Mouse (Mus musculus) retina, postnatal 1 day (tissue): ENCODE results near the gene Clptm1.
"Not testable (repeated sequence)": the region's sequence is repeated elsewhere in the genome, so short reads cannot be mapped to it uniquely, and the experiment has no call there.

Experiments used
- DNase-seq: peaks from one replicate; pipeline ENCODE4 v3.0.0-alpha.2; 2012

Gene Clptm1

DNA sequence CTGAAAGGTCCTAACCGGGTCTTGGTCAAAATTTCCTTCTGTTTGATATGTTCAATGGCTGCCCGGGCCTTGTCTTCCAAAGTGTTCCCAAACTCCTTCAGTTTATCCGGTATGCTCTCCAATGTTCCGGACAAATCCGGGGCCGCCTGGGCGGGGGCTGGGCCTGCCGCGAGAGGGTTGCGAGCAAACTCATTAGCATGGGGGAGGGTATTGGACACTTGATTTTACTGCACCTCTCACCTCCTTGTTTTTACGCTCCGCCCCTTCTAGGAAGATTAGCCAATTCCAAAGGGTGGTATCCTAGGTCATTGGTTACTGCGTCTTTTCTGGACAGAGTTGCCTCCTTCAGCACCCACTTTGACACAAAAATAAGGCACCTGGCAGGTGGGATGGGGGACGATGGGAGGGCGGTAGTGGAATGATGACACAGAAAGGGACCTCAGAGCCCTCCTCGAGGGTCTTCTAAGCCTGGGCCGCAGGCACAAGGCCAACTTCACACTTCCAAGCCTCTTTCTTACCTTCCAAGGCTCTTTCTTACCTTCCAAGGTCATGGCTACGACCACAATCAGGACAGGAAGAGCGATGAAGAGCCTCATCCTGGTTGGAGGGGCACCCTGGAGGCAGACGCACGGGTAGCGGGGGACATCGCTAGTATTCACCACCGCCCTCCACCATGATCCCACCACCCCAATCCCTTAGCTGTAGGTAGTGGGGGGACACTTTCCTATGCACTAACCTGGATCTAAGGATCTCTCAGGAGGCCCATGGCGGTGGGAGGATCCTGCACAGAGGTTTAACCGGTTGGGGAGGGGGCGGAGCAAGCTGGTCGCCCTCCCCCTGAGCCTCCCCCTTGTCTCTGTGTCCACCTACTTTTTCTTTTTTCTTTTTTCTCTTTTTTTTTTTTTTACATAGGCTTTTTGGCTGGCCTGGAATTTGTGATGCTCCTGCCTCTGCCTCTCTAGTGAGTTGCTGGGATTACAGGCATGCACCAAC, 27.3 kb upstream of the Clptm1 start, which contains the start of gene Apoc1:
TSS of gene Apoc1 (minus strand) at position 788 of the 993 bp plus-strand sequence.
- DNase-seq, result no peak

DNA sequence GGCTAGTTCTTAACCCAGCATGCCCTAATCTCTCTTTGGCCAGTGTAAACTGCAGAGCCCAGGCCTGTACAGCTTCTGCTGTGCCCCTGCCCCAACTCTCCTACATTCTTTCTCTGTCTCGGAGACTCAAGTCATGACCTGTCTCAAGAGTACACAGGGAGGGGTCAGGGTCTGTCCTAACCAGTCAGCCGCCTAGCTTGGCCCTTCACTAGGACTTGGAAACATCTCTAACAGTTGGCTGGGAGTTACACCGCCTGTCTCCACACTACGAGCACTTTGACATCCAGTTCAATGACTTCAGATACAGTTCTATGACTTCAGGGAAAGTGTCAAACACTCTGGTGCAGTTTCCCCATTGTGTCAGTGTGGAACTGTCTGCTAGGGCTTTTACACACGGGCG, 26.6 kb upstream of the Clptm1 start:
- DNase-seq, result no peak

DNA sequence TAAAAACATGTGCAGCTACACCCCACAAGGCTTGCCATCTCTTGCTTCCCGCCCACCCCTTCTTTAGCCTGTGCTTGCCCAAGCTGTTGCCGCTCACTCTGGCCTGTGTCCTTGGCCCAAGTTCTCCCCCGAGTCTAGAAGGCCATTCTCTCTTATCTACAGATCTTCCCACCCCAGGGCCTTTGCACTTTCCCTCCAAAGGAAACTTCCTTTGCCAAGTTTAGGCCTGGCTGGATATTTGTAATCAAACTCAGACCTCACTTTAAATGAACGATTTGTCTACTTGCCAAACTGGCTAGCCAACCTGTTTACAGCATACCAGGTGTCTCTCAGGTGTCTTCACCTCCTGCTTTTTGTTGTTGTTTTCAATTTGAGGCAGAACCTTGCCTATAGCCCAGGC, 26.0 kb upstream of the Clptm1 start:
- DNase-seq, result no peak

DNA sequence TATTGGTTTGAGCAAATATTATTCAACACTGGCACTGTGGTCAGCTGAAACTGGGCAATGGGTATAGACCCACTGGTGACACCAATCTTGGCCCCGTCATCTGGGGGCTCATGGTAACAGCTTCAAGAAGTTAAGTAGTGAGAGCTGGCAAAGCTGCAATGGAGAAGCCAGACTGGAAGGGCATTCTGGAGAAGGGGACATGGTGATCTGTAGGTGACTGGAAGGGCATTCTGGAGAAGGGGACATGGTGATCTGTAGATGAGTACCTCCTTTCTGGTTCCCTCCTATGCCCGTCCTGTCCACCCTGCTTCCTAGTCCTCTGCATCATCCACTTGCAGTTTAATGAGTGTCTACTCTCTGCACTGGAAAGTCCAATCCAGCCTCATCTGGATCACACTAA, 23.8 kb upstream of the Clptm1 start:
- DNase-seq, result no peak

DNA sequence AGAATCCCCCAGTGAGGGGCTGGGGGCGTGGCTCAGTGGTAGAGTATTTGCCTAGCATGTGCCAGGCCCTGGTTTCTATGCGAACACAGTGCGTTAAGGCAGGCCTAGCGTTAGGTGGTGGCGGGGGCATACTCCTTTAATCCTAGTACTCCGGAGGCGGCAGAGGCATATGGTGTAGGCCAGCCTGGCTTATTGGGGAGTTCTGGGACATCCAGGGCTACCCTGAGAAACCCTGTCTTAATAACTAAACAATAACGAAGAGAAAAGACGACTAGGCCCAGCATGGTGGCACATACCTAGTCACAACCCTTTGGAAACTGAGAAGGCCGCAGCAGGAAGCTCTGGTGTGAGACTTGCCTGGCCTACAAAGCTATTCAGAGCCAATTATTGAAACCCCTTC, 23.3 kb upstream of the Clptm1 start:
- DNase-seq, result no peak

DNA sequence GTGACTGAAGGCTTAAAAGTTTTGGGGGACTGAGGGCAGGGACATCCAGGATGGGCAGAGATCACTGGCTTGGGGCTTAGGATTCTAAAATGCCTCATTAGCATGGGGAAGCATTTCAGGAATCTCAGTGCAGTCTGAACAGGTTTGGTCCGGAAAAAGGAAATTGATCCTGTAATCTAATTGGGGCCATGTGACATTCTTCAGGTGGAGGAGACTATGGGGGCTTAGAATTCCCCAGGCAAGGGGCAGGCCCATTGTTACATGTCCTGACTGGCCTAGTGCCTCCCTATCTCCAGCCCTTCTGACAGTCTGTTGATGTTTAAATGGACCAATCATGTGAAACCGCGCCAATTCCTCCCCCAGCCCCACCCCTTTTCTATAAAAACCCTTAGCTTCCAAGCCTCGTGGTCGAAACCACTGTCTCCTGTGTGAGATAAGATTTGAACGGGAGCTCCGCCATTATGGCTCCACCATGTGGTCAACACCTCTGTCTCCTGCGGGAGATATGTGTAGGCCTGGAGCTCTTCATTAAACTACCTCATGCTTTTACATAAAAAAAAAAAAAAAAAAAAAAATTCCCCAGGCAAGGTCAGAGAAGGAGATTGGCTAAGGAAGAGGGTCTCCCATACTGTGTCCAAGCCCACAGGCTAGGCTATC, 22.2 kb upstream of the Clptm1 start:
- not testable (repeated sequence) for DNase-seq

DNA sequence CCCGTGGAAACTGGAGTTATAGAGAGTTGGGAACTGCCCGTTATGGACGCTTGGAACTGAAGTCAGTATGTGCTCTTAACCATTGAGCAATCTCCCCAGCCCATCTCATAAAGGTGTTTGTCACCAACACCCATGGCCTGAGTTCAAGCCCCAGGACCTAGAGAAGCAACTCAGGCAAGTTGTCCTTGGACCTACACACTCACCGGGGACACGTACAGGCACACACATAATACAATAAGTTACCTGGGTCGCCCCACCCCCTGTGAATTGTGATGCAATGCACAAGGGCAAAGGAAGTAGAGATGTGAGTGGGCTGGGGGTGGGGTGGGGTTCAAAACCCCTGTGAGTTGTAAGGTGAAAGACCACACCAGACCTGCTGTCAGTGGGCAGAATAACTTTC, 21.7 kb upstream of the Clptm1 start:
- DNase-seq, result no peak

DNA sequence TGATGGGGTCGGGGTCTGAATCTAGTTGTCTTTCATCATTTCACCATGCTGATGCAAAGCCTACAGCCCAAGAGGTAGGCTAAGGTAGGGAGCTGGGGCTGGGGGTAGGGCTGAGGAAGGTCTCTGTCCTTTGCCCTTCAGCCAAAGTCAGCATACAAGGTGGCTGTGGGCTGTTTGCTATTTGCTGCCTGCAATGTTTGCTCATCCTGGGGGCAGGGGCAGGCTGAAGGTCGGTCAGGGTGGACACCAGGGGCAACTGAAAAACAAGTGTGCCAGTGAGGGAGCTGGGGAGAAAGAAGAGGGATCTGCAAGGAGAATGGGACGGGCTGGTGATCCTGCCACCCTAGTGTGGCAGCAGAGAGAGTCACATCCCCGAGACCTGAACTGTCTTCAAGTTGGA, 20.5 kb upstream of the Clptm1 start:
- DNase-seq, result no peak

DNA sequence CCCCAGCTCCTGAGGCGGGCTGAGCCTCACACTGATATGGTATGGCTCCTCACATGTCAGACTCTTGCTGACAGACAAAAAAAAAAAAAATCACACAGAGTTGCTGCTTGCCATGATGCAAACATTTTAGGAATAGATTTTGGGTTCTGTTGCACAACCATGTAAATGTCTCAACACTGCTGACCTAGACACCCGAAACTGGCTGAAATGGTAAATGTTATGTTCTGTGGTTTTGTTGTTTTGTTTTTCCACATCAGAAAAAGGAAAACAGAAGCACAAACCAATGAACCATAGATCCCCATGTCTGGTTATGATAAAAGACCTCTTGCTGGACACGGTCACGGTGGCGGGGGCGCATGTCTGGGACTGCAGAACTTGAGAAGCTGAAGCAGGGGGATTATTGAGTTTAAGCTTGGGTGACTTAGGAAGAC, 19.0 kb upstream of the Clptm1 start:
- DNase-seq, result no peak

DNA sequence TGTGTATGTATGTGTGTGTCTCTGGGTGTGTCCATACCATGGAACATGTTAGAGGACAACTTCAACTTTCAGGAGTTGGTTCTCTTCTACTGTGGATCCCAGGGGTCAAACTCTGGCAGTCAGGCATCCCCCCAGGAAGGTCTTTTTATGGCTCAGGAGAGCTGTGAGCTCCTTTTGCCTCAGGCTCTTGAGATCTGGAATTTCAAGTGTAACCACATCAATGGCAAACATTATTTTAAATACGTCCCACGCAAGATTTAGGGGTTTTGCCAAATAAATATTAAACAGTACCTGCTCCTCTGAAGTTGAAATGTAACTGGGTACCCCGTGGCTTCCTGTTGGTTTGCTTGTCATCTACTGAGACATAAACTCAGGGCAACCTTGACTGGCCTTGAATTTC, 18.1 kb upstream of the Clptm1 start:
- DNase-seq, result no peak

DNA sequence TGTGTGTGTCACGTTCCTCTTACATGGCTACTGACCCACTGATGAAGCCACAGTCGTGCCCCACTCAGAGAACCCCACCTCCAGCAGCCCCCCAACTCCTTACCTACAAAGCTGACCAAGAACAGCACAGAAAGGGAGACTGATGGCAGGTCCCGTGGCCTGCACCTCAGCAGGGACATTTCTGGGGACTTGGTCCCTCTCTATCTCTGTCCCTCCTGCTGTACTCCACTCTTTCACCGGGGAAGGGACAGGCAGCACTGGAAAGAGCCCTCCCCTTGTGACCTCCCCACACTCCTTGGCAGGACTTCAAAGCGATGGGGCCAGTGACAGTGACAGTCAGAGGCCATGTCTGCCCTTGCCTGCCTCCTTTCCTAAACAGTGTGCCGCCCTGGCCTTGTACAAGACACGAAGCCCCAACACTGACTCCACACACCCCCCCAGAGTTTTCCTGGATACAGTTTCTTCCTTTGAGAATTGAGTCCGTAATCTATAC, 16.4 kb upstream of the Clptm1 start, which contains the start of the genes Gm44805 and Apoc4:
TSS of gene Gm44805 (minus strand) at position 222 of the 493 bp plus-strand sequence.
TSS of gene Apoc4 (minus strand) at position 278 of the 493 bp plus-strand sequence.
- DNase-seq, result no peak

DNA sequence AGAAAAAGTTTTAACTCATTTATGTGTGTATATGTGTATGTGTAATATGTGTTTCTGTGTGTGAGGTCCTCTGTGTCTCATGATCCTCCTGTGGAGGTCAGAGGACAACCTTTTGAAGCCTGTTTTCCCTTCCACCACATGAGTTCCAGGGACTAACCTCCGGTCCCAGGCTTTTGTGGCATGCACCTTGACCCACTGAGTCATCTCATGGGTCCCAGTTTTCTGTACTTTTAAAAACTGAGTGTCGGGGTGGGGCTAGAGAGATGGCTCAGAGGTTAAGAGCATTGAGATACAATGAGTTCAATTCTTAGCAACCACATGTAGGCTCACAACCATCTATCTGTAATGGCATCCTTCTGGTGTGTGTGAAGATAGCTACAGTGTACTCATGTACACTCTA, 15.9 kb upstream of the Clptm1 start:
- DNase-seq, result no peak

DNA sequence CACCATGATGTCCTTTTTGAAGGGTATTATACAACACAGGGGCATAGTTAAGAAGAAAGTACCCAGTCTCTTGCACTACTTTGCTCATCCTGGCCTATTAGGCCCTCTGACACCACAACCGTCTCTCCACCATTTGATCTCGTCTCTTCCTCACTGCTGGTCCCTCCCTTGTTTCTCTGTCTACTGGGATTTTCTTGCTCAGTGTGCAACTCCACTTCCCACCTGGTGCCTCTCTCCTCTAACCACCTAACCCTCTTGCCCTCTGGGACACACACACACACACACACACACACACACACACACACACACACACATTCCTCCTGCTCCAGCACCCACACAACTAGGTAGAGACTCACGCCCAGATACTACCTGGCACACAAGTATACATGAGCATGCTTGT, 14.1 kb upstream of the Clptm1 start:
- no peak for DNase-seq

DNA sequence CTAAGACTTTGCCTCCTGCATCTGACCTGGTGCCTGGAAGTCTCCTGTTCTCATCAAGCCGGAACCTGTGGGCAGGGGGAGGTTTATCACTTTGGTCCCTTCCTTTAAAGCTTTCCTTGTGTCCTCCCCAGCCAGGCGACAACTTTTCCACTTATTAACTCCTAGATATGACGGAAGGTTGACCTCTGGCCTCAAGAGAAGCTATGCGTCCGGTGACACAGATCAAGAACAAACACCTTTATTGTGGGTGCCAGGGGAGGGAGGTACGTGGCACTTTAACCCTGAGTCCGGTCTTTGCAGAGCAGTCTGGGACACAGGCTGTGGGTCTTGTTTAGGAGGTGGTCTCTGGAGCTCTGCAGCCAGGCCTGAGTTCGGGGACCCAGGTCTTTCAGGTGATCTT, 13.0 kb upstream of the Clptm1 start, which contains the start of gene Apoc2:
TSS of gene Apoc2 (minus strand) at position 70 of the 400 bp plus-strand sequence.
- DNase-seq, result no peak

DNA sequence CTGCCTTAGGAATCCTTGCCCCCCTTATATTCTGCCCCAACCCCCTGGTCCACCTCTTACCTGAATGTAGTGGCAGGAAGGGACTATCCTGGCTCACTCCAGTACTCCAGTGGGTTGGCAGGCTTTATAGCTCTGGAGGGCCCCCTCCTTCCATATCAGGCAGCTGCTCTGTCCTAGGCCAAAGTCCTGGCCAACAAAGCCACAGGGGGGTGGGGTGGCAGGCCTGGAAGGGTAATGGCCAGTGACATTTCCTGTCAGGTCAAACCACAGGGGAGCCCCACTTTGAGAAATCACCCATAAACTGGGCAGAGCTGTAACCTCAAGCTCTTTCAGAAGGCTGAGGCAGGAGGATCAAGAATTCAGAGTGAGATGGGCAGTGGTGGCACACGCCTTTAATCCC, 11.8 kb upstream of the Clptm1 start:
- DNase-seq, result no peak

DNA sequence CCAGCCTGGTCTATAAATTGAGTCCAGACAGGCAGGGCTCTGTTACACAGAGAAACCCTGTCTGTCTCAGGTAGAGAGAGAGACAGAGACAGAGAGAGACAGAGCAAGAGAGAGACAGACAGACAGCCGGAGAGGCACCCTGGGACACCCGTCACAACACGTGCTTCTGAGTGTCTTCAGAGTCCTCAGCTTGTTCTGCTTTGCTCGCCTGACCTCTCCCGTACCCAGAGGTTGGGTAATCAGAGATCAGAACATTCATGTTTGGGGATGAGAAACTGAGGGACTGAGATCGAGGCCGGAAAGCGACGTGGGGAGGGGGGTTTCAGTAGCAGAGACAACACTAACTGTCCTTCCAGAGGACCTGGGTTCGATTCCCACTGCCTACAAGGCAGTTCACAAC, 11.0 kb upstream of the Clptm1 start:
- DNase-seq, result no peak

DNA sequence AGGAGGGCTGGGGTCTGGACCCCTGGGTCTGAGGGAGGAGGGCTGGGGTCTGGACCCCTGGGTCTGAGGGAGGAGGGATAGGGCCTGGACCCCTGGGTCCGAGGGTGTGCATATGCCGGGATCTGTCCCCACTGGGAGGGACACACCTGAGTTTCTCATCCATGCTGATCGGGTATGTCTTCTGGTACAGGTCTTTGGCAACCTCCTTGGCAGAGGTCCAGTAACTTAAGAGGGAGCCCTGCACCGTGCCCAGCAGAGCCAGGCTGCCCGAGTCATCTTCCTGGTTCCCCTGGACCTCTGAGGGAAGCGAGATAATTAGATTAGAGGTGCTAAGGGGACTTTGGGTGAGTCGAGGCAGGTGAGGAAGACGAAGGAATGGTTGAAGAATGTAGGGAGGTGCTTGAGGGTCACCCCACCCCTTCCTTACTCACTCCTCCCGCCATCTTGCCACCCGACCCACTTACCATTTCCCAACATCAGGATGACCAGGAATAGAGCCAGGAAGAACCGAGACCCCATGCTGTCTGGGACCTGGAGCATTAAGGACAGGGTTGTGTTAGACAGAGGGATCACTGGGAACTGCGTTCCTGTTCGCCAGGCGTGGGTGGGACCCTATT, 8.4 kb upstream of the Clptm1 start:
- DNase-seq, result no peak

DNA sequence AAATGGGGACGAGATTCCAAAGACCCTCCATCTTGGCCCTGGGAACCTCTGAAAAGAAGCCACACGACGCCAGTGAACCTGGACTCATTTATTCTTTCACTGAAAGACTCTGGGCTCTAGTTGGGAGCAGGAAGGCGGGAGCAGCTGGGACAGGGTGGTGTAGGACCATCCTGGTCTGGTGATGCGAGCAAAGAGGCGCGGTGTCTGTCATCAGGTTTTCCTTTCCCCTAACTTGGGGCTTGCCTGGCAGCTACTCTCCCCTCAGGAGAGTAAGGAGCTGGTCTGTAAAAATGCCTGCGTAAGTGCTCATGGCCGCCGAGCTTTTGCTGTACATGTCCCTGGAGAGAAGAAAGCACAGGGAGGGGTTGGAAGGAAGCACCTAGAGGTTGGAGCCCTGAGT, 6.7 kb upstream of the Clptm1 start:
- DNase-seq, result no peak

DNA sequence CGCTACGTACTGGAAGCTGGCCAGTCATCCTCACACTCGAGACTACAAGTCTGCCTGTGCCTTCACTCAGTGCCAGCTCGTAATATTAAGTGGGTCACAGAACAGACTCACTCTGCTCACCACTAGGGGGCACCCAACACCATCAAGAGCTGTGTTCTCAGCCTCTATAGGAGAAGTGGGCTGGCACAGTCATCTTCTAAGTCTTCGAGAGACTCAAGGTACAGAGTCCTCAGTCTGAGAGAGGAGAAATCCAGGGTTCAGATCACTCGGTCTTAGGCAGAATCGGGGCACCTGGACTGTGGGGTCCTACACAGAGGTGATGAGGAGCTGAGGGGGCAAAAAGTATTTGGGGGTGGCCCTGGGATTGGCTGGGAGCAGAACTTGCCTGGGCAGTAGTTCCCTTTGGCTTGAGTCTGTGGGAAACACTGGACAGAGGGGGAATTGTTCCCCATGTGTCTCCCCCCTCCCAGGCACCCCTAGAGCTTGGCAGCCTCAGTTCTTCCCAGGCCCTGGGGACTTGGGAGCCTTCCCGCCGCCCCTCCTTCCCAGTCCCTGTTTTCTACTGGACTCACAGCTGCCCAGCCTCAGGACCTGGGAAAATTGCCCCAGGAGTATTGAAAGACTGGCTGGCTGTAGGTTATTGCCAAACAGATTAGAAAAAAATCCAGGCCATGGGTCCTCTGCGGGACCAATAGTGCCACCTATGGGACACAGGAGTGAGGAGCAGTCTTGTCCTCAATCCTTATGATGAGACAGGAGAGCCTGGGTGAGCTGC, 4.3 kb upstream of the Clptm1 start:
- peak; percentile 96 for DNase-seq

DNA sequence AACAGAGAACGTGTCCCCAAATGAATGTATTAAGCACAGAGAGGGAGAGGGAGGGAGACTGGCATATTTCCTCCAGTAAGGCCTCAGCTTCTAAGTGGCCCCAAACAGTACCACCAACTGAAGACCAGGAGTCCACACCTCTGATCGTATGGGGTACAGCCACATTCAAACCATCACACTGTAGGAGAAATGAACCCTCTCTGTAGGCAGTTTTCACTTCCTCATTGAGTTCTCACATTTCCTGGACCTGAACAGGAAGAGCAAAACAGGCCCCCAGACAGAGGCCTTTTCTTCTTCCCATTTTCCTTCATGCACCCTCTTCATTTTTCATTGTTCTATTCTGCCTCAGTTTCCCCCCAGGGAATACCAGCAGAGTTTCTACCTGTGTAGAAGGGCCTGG, 2.6 kb upstream of the Clptm1 start:
- no peak for DNase-seq

DNA sequence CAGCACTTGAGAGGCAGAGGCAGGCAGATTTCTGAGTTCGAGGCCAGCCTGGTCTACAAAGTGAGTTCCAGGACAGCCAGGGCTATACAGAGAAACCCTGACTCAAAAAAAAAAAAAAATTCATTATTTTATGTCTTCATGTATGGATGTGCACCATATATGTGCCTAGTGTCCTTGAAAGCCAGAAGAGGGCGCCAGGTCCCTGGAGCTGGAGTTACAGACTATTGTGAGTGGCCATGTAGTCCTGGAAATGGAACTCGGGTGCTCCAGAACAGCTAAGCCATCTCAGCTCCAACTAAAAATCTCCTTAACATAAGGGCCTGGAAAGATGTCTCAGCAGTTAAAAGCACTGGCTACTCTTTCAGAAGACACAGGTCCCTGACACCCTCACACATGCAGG, 1.9 kb upstream of the Clptm1 start:
- DNase-seq, result peak; percentile 36

DNA sequence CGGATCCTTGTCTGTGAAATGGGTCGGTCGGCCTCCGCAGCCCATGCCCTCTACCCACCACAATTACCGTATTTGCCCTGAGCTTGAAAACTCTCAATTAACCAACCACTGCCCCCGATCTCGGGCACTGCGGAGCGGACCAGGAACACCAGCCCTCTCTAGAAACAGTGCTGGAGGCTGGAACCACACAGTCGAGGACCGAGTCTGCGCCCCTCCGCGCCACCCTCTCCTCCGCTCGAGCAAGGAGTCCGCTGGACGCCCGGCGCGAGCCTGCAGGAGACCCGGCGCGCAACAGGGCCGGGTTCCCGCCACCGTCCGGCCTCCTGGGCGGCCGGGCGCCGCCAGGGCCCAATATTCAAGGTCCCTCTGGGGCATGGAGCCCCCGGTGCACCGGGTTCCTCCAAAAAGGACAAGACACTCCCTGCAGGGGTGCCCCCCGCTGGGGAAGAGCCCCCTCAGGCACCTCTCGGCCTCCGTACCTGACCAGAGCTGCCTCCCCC, 328 bp downstream of the Clptm1 start:
- no peak for DNase-seq
